Mouse (Mus musculus) central nervous system, embryonic 11.5 days (tissue): Measurements from ENCODE around the gene Ccl2. TPM values are rescaled to one million over a fixed set of nuclear protein-coding genes. Genes with fewer than 3 reads are reported as not detected.

Experiments
- polyA plus RNA-seq: library from polyadenylated mRNA; depleted of rRNA; stranded (reverse); fragments of >200 nt; gene quantifications from 2 replicates; pipeline ENCODE4 v1.2.3, GENCODE M21; 2012; rRNA removed

Gene Ccl2
- polyA plus RNA-seq, result 0.25 and 1.5 TPM in 2 replicates

DNA sequence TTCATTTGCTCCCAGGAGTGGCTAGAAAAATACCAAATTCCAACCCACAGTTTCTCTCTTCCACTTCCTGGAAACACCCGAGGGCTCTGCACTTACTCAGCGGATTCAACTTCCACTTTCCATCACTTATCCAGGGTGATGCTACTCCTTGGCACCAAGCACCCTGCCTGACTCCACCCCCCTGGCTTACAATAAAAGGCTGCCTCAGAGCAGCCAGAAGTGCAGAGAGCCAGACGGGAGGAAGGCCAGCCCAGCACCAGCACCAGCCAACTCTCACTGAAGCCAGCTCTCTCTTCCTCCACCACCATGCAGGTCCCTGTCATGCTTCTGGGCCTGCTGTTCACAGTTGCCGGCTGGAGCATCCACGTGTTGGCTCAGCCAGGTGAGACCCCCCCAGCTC is at the start of gene Ccl2:
Gene Ccl2, plus strand, starts transcription at position 216 of the 400 bp plus-strand sequence.

DNA sequence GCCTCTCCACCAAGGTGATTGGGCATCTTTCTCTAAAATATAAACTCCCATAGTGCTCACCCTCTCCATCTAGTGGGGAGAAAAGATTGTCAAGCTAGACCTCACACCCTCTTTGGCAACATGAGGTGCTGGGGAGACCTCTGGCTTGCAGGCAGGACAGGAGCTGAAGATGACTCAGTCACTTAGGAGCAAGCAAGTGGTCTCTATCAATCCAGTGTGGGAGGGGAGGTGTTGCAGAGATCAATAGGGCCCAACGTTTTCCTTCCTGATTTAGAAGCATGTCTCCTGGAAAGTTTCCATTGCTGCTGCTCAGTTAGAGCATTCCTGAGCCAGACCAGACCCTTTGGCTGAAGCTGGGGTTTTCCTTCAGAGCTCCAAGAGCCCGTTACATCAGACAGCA is 3.2 kb downstream of the Ccl2 start, which contains the start of gene Gm17268:
Gene Gm17268, minus strand, starts transcription at position 28 of the 400 bp plus-strand sequence.

DNA sequence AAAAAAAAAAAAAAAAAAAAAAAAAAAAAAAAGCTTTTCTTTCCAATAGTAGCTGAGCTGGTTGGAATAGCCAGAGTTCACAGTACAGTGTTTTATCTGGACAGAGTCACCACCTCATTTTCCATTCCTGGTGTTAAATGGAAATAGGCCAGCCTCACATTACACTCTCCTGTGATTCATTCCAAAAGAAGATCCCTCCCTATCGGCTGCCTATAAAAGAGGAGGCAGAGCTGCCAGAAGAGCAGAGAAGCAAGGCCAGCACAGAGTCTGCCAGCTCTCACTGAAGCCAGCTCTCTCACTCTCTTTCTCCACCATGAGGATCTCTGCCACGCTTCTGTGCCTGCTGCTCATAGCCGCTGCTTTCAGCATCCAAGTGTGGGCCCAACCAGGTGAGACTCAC is 10.1 kb downstream of the Ccl2 start, which contains the start of gene Ccl7:
Gene Ccl7, plus strand, starts transcription at position 242 of the 400 bp plus-strand sequence.

DNA sequence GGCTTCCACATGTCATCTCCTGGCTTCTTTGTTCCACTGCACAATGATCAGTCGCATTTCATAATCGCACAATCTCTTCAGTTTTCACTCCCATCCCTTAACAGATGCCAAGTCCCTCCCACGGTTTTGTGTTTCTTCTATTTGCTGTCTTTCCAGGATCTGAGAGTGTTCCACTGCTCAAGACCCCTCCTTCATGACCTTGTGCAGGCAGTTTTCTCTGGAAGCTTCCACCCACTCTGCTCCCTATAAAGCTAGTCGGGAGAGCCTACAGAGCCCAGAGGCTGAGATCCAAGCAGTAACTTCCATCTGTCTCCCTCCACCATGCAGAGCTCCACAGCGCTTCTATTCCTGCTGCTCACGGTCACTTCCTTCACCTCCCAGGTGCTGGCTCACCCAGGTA is 22.3 kb downstream of the Ccl2 start, which contains the start of gene Ccl11:
Gene Ccl11, plus strand, starts transcription at position 178 of the 400 bp plus-strand sequence.

Other genes with a start within 250 kb of the Ccl2 start
- gene 5530401A14Rik, start 174.9 kb upstream of the Ccl2 start, polyA plus RNA-seq, result 0.04 TPM in 2 replicates
- 2.2 and 2.6 TPM in 2 replicates for gene Asic2, start 67.1 kb upstream of the Ccl2 start, polyA plus RNA-seq
- not detected in 2 replicates for gene Gm17268, start 3.0 kb downstream of the Ccl2 start, polyA plus RNA-seq
- 0.13 and 0.63 TPM in 2 replicates for gene Ccl7, start 10.1 kb downstream of the Ccl2 start, polyA plus RNA-seq
- 0.07 TPM in 1 of 2 replicates, not detected in the other for gene Ccl11, start 22.3 kb downstream of the Ccl2 start, polyA plus RNA-seq
- gene Ccl12, start 66.3 kb downstream of the Ccl2 start, polyA plus RNA-seq, result 0.72 and 0.89 TPM in 2 replicates
- gene Ccl8, start 79.6 kb downstream of the Ccl2 start, polyA plus RNA-seq, result not detected in 2 replicates